Mouse (Mus musculus) C2C12 (cell line): Measurements from ENCODE around the gene Olfml2a.

Source experiments
- CEBPB ChIP-seq: IDR thresholded peaks from one replicate; pipeline ENCODE4 v1.6.1; 2011; ENCODE audit warnings: low read depth, mild to moderate bottlenecking, control low read depth, moderate library complexity
- CTCF ChIP-seq: IDR thresholded peaks from one replicate; pipeline ENCODE4 v1.5.1; 2011; ENCODE audit not compliant: control insufficient read depth, insufficient read depth, insufficient read length
- FOSL1 ChIP-seq: IDR thresholded peaks from one replicate; pipeline ENCODE4 v1.8.0; 2011; ENCODE audit warnings: mild to moderate bottlenecking, low read length; ENCODE audit not compliant: poor library complexity, insufficient read depth, severe bottlenecking
- MAX ChIP-seq: IDR thresholded peaks from one replicate; pipeline ENCODE4 v1.6.1; 2011; ENCODE audit warnings: mild to moderate bottlenecking, control low read depth
- MYOD1 ChIP-seq: IDR thresholded peaks from one replicate; pipeline ENCODE4 v1.6.1; 2011; ENCODE audit warnings: low read depth; ENCODE audit not compliant: control insufficient read depth, insufficient read length
- MYOG ChIP-seq: IDR thresholded peaks from one replicate; pipeline ENCODE4 v1.6.1; 2011; ENCODE audit not compliant: control insufficient read depth, insufficient read length; ENCODE audit errors: extremely low read depth
- USF1 ChIP-seq: IDR thresholded peaks from one replicate; pipeline ENCODE4 v1.6.1; 2011; ENCODE audit warnings: low read depth, mild to moderate bottlenecking, control low read depth, moderate library complexity

DNA sequence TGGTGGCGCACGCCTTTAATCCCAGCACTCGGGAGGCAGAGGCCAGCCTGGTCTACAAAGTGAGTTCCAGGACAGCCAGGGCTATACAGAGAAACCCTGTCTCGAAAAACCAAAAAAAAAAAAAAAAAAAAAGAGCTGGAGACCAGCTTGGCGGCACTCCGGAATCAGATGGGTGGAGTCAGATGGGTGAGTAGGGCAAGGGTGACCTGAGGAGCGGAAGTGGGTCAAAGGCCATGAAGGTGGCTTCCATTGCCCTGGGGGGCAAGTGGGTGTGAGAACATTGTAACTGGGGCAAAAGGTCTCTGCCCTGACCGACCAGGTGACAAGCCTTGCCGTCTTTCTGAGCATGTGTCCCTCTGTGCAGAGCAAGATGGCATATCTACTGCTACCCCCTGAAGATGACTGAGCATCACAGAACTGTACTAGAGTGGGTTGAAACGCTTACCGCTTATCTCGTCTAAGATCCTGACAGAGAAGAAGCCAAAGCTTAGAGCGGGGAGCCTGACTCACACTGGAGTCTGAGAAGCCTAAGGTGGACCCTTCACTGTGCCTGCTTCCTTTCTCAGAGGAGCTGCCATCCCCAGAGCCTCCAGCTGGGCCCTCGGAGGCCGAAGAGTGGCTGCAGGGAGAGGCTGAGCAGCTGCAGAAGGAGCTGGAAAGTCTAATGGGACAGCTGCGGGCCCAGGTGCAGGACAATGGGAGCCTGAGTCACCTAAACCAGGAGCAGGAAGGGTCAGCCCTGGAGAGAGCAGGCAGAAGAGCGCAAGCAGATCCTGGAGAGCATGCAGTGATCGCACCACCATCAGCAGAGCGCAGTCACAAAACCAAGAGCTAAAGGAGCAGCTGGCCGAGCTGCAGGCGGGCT, 44.4 kb downstream of the Olfml2a start:
- TF ChIP-seq MAX (no peak), CTCF (no peak), USF1 (no peak), FOSL1 (no peak), CEBPB (no peak), MYOD1 (no peak), MYOG (no peak)
